Mouse (Mus musculus) gastrocnemius, postnatal 4 days (tissue): ENCODE results near the gene Tbx1. TPM values are rescaled to one million over a fixed set of nuclear protein-coding genes. Genes with fewer than 3 reads are reported as not detected.

Source experiments
- DNase-seq, 2 experiments: peaks; one replicate each; pipeline ENCODE4 v3.0.0; 2021 to 2022; ENCODE audit warnings: low spot score in 2 of 2, mixed read lengths in 2 of 2
- long read RNA-seq, 2 experiments: library from polyadenylated mRNA; stranded (forward); transcript quantifications; one replicate each; pipeline ENCODE4 v2.0.0; 2021
- total RNA-seq, 2 experiments: library from RNA; stranded (reverse); gene quantifications; 2 replicates each; pipeline ENCODE4 v1.2.3; 2021

Gene Tbx1
- 10 to 100 TPM in 1 of 2 experiments, 1 to 10 TPM in 1; 3.9 to 10.8 TPM for total RNA-seq
- long read RNA-seq, experiment 1, transcript Tbx1-203 (7 exons, 2,511 nt): major isoform, 5 of 10 reads
- long read RNA-seq, experiment 1, partial matches to known transcripts: 3 of 10 reads
- long read RNA-seq, experiment 1, other reads (novel, unspliced or antisense): 2 of 10 reads
- long read RNA-seq, experiment 2, transcript Tbx1-203 (7 exons, 2,511 nt): major isoform, 17 of 26 reads
- long read RNA-seq, experiment 2, partial matches to known transcripts: 6 of 26 reads
- long read RNA-seq, experiment 2, other reads (novel, unspliced or antisense): 3 of 26 reads

- no peak for DNase-seq
Observed at GRCm38 (mm10) chr16:18589804-18590790, at the start of gene Tbx1. Tbx1 (minus strand) TSS chr16:18590671.

DNA sequence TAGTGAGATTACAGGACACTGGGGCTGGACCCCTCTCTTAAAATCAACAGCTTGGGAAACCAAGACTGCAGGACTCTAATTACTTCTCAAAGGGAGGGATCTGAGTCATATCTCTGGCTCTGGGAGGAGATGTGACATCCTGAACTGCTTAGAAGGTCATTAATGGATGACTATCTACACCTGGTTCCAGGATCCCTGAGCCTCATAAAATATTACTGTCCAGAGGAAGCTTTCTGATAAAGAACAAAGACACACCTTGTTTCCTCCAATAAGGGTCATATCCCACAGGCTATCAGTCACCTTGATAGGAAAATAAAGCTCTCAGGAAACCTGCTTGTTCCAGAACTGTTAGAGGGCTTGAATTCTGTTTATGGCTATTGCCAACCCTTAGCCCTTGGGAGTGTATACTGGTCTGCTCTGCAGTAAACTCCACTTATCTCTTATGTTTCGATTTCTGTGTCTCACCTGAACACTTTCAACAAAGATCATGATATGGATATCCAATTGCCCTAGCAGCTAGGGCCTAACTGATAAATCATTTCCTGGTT lies 49.0 kb upstream of the Tbx1 start:
- DNase-seq: no peak

GRCm38 (mm10) chr16:18638396-18638795 lies 47.9 kb upstream of the Tbx1 start:
- DNase-seq: no peak

DNA sequence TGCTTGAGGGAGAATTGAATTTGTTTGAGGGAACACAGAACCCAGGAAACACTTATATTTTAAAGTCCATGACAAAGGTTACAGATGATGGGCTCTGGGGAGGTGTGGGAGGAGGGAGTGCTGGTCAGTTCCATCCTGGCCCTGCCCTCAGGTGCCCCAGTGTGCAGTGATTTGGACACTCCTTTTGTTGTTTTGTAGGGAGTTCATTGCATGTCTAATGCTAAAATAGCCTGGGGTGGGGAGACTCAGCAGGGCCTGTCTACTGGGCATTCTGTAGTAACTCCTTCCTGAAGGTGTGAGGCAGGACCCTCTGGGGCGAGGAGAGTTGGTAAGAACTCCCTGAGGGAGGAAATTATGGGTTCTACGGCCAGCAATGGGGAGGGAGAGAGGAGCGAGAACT lies 46.3 kb upstream of the Tbx1 start:
- no peak for DNase-seq

GRCm38 (mm10) chr16:18636401-18636800 lies 45.9 kb upstream of the Tbx1 start:
- DNase-seq: no peak

GRCm38 (mm10) chr16:18633333-18633732 lies 42.9 kb upstream of the Tbx1 start:
- DNase-seq: no peak

DNA sequence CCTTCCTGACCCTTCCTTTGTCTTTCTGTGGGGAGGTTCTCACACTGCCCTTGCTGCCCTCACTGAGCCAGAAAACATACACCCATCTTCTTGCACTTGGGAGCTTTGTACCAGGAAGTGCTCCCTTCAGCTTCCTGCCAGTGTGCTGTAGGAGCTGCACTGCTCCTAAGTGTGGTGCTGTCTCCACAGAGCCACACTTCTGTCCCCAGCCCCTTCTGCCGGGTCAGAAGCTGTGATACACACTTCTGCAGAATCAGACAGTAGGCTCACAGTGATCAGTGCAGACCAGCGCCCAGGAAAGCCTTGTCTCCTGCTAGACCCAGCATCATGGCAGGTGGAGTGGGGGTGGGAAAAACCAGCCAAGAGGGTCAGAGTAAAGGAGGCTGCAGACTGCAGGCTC lies 42.3 kb upstream of the Tbx1 start:
- no peak for DNase-seq

GRCm38 (mm10) chr16:18632059-18632458 lies 41.6 kb upstream of the Tbx1 start:
- DNase-seq: no peak

- DNase-seq: no peak
Observed at GRCm38 (mm10) chr16:18631141-18631540, 40.7 kb upstream of the Tbx1 start.

GRCm38 (mm10) chr16:18630291-18630690 lies 39.8 kb upstream of the Tbx1 start:
- no peak for DNase-seq

- peak; percentile 65 to 74 for DNase-seq
Observed at GRCm38 (mm10) chr16:18629390-18630231, 39.1 kb upstream of the Tbx1 start, which contains the start of gene Sept5. Sept5 (minus strand) TSS chr16:18629954.

GRCm38 (mm10) chr16:18628948-18629340 lies 38.5 kb upstream of the Tbx1 start:
- no peak for DNase-seq

GRCm38 (mm10) chr16:18628206-18628947 lies 37.9 kb upstream of the Tbx1 start:
- DNase-seq: peak in 1 of 2 experiments; percentile 11

DNA sequence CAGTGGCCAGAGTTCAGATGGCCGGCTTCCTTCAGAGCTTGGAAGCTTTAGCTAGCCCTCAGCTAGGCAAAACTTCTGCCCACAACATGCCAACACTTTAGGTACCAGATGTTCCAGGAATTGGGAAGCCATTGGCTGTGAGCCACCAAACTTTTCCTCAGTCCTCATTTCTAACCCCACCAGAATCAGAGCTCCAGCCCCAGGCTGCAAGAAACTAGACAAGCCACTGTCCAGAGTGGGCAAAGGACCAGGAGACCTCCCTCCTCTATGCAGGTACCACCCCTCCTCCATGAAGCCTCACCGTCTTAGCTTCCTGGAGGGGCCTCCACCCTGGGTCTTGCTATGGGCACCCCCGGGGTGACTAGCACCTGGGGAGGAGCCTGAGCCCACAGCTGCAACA lies 36.7 kb upstream of the Tbx1 start:
- peak in 1 of 2 experiments; percentile 17 for DNase-seq

GRCm38 (mm10) chr16:18626376-18626878 lies 36.0 kb upstream of the Tbx1 start, which contains the start of gene Gm49601:
Gm49601 (minus strand) TSS chr16:18626427.
- peak; percentile 76 to 81 for DNase-seq

DNA sequence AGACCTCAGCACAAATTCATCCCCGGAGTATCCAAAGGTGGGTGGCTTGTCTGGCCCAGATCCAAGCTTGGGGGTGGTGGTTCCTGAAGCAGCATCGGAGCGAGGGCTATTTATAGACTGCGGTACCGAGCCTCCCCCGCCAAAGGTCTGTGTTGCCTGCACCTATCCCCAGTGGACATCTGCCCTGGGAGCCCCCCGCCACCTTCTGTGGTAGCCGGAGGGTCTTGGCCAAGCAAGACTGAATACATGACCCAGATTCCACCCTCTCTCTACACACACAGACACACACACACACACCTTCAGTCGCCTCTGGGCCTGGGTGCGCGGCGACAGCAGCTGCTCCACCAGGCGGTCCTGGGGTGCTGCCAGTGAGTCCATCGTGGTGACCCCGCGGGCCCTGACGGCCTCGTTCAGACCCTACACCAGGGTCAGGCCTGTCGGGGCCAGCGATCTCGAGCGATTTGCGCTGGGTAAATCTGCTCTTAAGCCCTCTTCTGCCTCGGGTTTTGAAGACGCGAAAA lies 35.4 kb upstream of the Tbx1 start:
- DNase-seq: peak in 1 of 2 experiments; percentile 27

GRCm38 (mm10) chr16:18625097-18625496 lies 34.6 kb upstream of the Tbx1 start:
- no peak for DNase-seq

GRCm38 (mm10) chr16:18624641-18625040 lies 34.2 kb upstream of the Tbx1 start:
- DNase-seq: no peak

DNA sequence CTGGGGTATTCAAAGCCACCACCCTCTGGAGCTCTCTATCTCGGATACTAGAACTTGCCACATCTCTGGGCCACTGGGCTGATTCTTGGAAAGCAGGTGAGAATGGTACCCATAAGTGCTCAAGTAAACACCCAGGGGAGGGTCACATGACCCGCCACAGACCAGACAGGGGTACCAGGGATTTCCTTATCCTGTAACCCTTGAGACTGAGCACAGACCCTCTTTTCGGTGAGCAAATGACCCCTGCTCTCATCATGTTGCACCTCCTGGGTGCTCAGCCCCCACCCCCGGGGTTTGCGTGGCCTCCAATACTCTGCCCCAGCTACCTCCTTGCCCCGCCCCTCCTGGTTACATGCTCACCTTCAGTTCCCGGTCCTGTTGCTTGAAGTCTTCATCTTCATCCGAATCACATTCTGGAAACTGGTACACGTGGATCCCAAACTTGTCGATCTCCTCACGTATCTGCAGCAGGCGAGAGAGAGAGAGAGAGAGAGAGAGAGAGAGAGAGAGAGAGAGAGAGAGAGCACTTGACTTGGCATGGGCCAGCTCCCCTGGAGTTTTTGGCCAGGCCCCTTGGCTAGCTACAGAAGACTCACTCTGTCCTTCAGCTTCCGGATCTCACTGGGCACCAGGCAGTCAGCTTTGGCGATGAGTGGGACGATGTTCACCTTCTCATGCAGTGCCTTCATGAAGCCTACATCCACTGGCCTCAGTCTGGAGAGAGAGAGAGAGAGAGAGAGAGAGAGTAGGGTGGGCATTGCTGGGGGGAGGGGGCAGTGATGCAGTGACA lies 33.5 kb upstream of the Tbx1 start:
- no peak for DNase-seq
